Mouse (Mus musculus) hindbrain, embryonic 11.5 days (tissue): ENCODE results near the gene Ccdc62. TPM values are rescaled to one million over a fixed set of nuclear protein-coding genes. Genes with fewer than 3 reads are reported as not detected.

Experiments used
- polyA plus RNA-seq: library from polyadenylated mRNA; unstranded; fragments of >200 nt; fragmentation: Nextera tagmentation; extraction: Ambion mirVana; gene quantifications from 2 replicates; pipeline ENCODE4 v1.2.1, GENCODE M21; 2014

Ccdc62 gene
- polyA plus RNA-seq, 1 experiment from 2014 or later, result 4.3 TPM

Other genes starting within 250 kb of the Ccdc62 start
- 43.8 and 51.2 TPM in 2 replicates for gene Clip1, start 246.1 kb upstream of the Ccdc62 start, polyA plus RNA-seq
- 73.4 and 83.6 TPM in 2 replicates for gene Zcchc8, start 209.6 kb upstream of the Ccdc62 start, polyA plus RNA-seq
- gene Rsrc2, start 181.3 kb upstream of the Ccdc62 start, polyA plus RNA-seq, result 165 and 183 TPM in 2 replicates
- 27.0 and 30.5 TPM in 2 replicates for gene Kntc1, start 181.0 kb upstream of the Ccdc62 start, polyA plus RNA-seq
- gene Hcar2, start 65.2 kb upstream of the Ccdc62 start, polyA plus RNA-seq, result not detected in 2 replicates
- 0.04 and 0.12 TPM in 2 replicates for gene Hcar1, start 50.7 kb upstream of the Ccdc62 start, polyA plus RNA-seq
- gene Denr, start 23.5 kb upstream of the Ccdc62 start, polyA plus RNA-seq, result 154 and 172 TPM in 2 replicates
- gene Gm43518, start 3.3 kb upstream of the Ccdc62 start, polyA plus RNA-seq, result 1.5 and 2.4 TPM in 2 replicates
- 6.0 and 9.7 TPM in 2 replicates for gene Hip1r, start 42.9 kb downstream of the Ccdc62 start, polyA plus RNA-seq
- 38.3 and 48.8 TPM in 2 replicates for gene Vps37b, start 101.6 kb downstream of the Ccdc62 start, polyA plus RNA-seq
- 0.71 and 0.76 TPM in 2 replicates for gene Abcb9, start 165.1 kb downstream of the Ccdc62 start, polyA plus RNA-seq
- 13.1 and 13.3 TPM in 2 replicates for gene Ogfod2, start 181.6 kb downstream of the Ccdc62 start, polyA plus RNA-seq
- 80.8 and 91.5 TPM in 2 replicates for gene Arl6ip4, start 185.4 kb downstream of the Ccdc62 start, polyA plus RNA-seq